Comparison of ENCODE assay signal across 8 mouse cellular contexts in the genomic region with DNA sequence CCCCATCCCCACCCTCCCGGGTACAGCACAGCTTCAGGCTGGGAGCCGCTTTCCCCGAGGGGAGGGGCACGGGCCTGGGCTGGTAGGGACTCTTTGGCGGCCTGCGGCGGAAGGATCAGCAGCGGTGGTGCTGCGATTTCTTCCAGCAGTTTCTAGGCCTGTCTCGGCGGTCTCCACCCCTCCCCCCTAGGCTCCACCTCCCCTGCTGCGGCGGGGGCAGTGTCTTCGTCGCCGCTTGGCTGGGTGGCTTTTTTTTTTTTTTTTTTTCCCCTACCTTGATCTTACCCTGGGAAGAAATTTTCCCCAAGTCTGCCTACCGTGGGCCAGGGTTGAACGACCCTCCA. TPM values are rescaled to one million over a fixed set of nuclear protein-coding genes. Genes with fewer than 3 reads are reported as not detected.
DNase-seq lines count a peak whose midpoint lies in the region; ATAC-seq and TF ChIP-seq lines count a peak whose summit lies in the region.

No protein-coding gene starts in this region.

- H3K4me2 ChIP-seq in forebrain, embryonic 12.5 days: peak overlapping the region; percentile 81
- peak overlapping the region; percentile 77 for H3K4me2 ChIP-seq in heart, postnatal 0 days (ENCODE audit: low read depth, low read length)
- peak overlapping the region; percentile 97 for H3K4me2 ChIP-seq in liver, embryonic 16.5 days (ENCODE audit: low read depth, low read length)
- H3K4me2 ChIP-seq in neural tube, embryonic 13.5 days: peak overlapping the region; percentile 81

- no peaks in the 10 kb centered on the region for H3K9me3 ChIP-seq in ES-Bruce4 (replicated peaks; ENCODE audit: control insufficient read depth, insufficient read depth, low read length, poor library complexity, severe bottlenecking)
- H3K9me3 ChIP-seq in forebrain, embryonic 12.5 days: no peaks in the 10 kb centered on the region
- no peaks in the 10 kb centered on the region for H3K9me3 ChIP-seq in heart, postnatal 0 days (replicated peaks; ENCODE audit: control insufficient read depth, low read length)
- H3K9me3 ChIP-seq in liver, embryonic 16.5 days (replicated peaks; ENCODE audit: control insufficient read depth, low read length): no peaks in the 10 kb centered on the region
- H3K9me3 ChIP-seq in neural tube, embryonic 13.5 days: no peaks in the 10 kb centered on the region

- peak overlapping the region; percentile 99 for H3K9ac ChIP-seq in ES-Bruce4 (ENCODE audit: low read depth, poor library complexity, severe bottlenecking)
- peak overlapping the region; percentile 95 for H3K9ac ChIP-seq in forebrain, embryonic 12.5 days
- H3K9ac ChIP-seq in heart, postnatal 0 days (replicated peaks; ENCODE audit: low read depth, low read length): peak overlapping the region; percentile 80
- peak overlapping the region; percentile 96 for H3K9ac ChIP-seq in liver, embryonic 16.5 days (ENCODE audit: low read depth, low read length)
- H3K9ac ChIP-seq in neural tube, embryonic 13.5 days: peak overlapping the region; percentile 100

- no peaks in the 10 kb centered on the region for H3K27me3 ChIP-seq in ES-Bruce4 (ENCODE audit: control insufficient read depth, insufficient read depth, low read length, poor library complexity, severe bottlenecking)
- H3K27me3 ChIP-seq in forebrain, embryonic 12.5 days: no peaks in the 10 kb centered on the region
- no peaks in the 10 kb centered on the region for H3K27me3 ChIP-seq in heart, postnatal 0 days (ENCODE audit: control insufficient read depth, insufficient read depth, low read length)
- no peaks in the 10 kb centered on the region for H3K27me3 ChIP-seq in liver, embryonic 16.5 days (ENCODE audit: control insufficient read depth, insufficient read depth, low read depth, low read length)
- no peaks in the 10 kb centered on the region for H3K27me3 ChIP-seq in neural tube, embryonic 13.5 days

- peak; percentile 93 for TF ChIP-seq EP300 in ES-Bruce4 (IDR thresholded peaks at IDR 0.05; ENCODE audit: insufficient read depth, low read depth, low read length)
- peak; percentile 78; the same call in 1 of the 2 replicates for TF ChIP-seq EP300 in heart, postnatal 0 days (IDR thresholded peaks at IDR 0.05; ENCODE audit: low read depth)

- peak overlapping the region; percentile 71 for H3K27ac ChIP-seq in ES-Bruce4 (ENCODE audit: insufficient read depth, low read length)
- H3K27ac ChIP-seq in forebrain, embryonic 12.5 days: peak overlapping the region; percentile 98
- peak overlapping the region; percentile 97 for H3K27ac ChIP-seq in heart, postnatal 0 days (ENCODE audit: low read depth)
- peak overlapping the region; percentile 94 for H3K27ac ChIP-seq in liver, embryonic 16.5 days (ENCODE audit: low read length)
- peak overlapping the region; percentile 99 for H3K27ac ChIP-seq in neural tube, embryonic 13.5 days (replicated peaks)

- peaks cover 35% of the 10 kb centered on the region for H3K36me3 ChIP-seq in ES-Bruce4 (ENCODE audit: control insufficient read depth, insufficient read depth, low read length, poor library complexity, severe bottlenecking)
- H3K36me3 ChIP-seq in forebrain, embryonic 12.5 days (replicated peaks): peaks cover 30% of the 10 kb centered on the region
- peaks cover 31% of the 10 kb centered on the region for H3K36me3 ChIP-seq in heart, postnatal 0 days (replicated peaks; ENCODE audit: control insufficient read depth, insufficient read depth, low read length)
- peaks cover 30% of the 10 kb centered on the region for H3K36me3 ChIP-seq in liver, embryonic 16.5 days (ENCODE audit: control insufficient read depth, insufficient read depth)
- H3K36me3 ChIP-seq in neural tube, embryonic 13.5 days: peaks cover 30% of the 10 kb centered on the region

- peak; percentile 88 for DNase-seq in c-Kit-positive CD71-positive TER-119-positive erythroid progenitor cells, embryonic 14.5 days (ENCODE audit: low spot score)
- peak; percentile 92 for DNase-seq in heart, postnatal 0 days (ENCODE audit: low spot score)
- peak; percentile 98 to 99 for DNase-seq in kidney, postnatal 4 days
- peak; percentile 93 for DNase-seq in telencephalon, adult 2 months (ENCODE audit: low read depth, low spot score)

- peak overlapping the region; percentile 84 for H3K4me3 ChIP-seq in ES-Bruce4 (ENCODE audit: low read depth, low read length)
- H3K4me3 ChIP-seq in forebrain, embryonic 12.5 days (replicated peaks): peak overlapping the region; percentile 97
- H3K4me3 ChIP-seq in heart, postnatal 0 days (ENCODE audit: low read depth, low read length): peak overlapping the region; percentile 94
- peak overlapping the region; percentile 93 for H3K4me3 ChIP-seq in liver, embryonic 16.5 days (ENCODE audit: low read depth, low read length)
- peak overlapping the region; percentile 100 for H3K4me3 ChIP-seq in neural tube, embryonic 13.5 days

- no peak for TF ChIP-seq CTCF in ES-Bruce4 (IDR thresholded peaks at IDR 0.05; ENCODE audit: low read depth, low read length)
- TF ChIP-seq CTCF in heart, postnatal 0 days (IDR thresholded peaks at IDR 0.05; ENCODE audit: low read depth): no peak

- 0% methylated on average over 18 of the region's 18 CpGs for WGBS in forebrain, embryonic 12.5 days
- WGBS in heart, postnatal 0 days: 0% methylated on average over 17 of the region's 18 CpGs
- WGBS in liver, embryonic 16.5 days (ENCODE audit: insufficient replicate concordance): 1% methylated on average over 18 of the region's 18 CpGs
- WGBS in neural tube, embryonic 13.5 days: 1% methylated on average over 16 of the region's 18 CpGs

- peak; percentile 52 for TF ChIP-seq POLR2A in ES-Bruce4 (IDR thresholded peaks at IDR 0.05; ENCODE audit: insufficient read depth, low read length)

- peak; percentile 75 for ATAC-seq in forebrain, embryonic 12.5 days (ENCODE audit: low FRiP score)
- peak; percentile 68 for ATAC-seq in heart, postnatal 0 days (ENCODE audit: insufficient read depth, low read depth)
- ATAC-seq in liver, embryonic 16.5 days (ENCODE audit: low read depth): peak; percentile 69
- ATAC-seq in neural tube, embryonic 13.5 days (ENCODE audit: low read depth): peak; percentile 72

- no peaks in the 10 kb centered on the region for H3K4me1 ChIP-seq in ES-Bruce4 (ENCODE audit: control insufficient read depth, insufficient read depth, low read length)
- peaks cover 36% of the 10 kb centered on the region for H3K4me1 ChIP-seq in forebrain, embryonic 12.5 days
- H3K4me1 ChIP-seq in heart, postnatal 0 days (ENCODE audit: control insufficient read depth, insufficient read depth): peaks cover 21% of the 10 kb centered on the region; the same call in 1 of the 2 replicates
- H3K4me1 ChIP-seq in liver, embryonic 16.5 days (ENCODE audit: control insufficient read depth, low read depth, low read length): peaks cover 26% of the 10 kb centered on the region
- H3K4me1 ChIP-seq in neural tube, embryonic 13.5 days (replicated peaks): peaks cover 47% of the 10 kb centered on the region

RNA-seq across cellular contexts. Expression of a gene that starts 0.7 kb away (rescaled TPM):
- polyA plus RNA-seq in ES-Bruce4 (2011; ENCODE audit: insufficient read depth, insufficient read length, low read depth, missing spikeins): 3,626 and 3,708 TPM in 2 replicates
- polyA plus RNA-seq in forebrain, embryonic 12.5 days (2016; fragmentation: Nextera tagmentation; extraction: Ambion mirVana): 1,580 and 1,603 TPM in 2 replicates
- 716 and 846 TPM in 2 replicates for total RNA-seq in heart, postnatal 0 days (2014; rRNA removed; ENCODE audit: low replicate concordance)
- polyA plus RNA-seq in heart, postnatal 0 days (2015; fragmentation: Nextera tagmentation; extraction: Ambion mirVana): 756 and 767 TPM in 2 replicates
- 564 and 565 TPM in 2 replicates for polyA plus RNA-seq in liver, embryonic 16.5 days (2015; fragmentation: Nextera tagmentation; extraction: Ambion mirVana)
- polyA plus RNA-seq in neural tube, embryonic 13.5 days (2015; fragmentation: Nextera tagmentation; extraction: Ambion mirVana): 1,589 and 1,622 TPM in 2 replicates

RNA-seq across cellular contexts. Expression of a gene that starts 10.1 kb away (rescaled TPM):
- polyA plus RNA-seq in ES-Bruce4 (2011; ENCODE audit: insufficient read depth, insufficient read length, low read depth, missing spikeins): 28.2 and 31.7 TPM in 2 replicates
- 91.0 and 91.7 TPM in 2 replicates for polyA plus RNA-seq in forebrain, embryonic 12.5 days (2016; fragmentation: Nextera tagmentation; extraction: Ambion mirVana)
- 87.8 and 137 TPM in 2 replicates for total RNA-seq in heart, postnatal 0 days (2014; rRNA removed; ENCODE audit: low replicate concordance)
- polyA plus RNA-seq in heart, postnatal 0 days (2015; fragmentation: Nextera tagmentation; extraction: Ambion mirVana): 64.8 and 68.3 TPM in 2 replicates
- 45.3 and 46.5 TPM in 2 replicates for polyA plus RNA-seq in liver, embryonic 16.5 days (2015; fragmentation: Nextera tagmentation; extraction: Ambion mirVana)
- polyA plus RNA-seq in neural tube, embryonic 13.5 days (2015; fragmentation: Nextera tagmentation; extraction: Ambion mirVana): 75.0 and 84.2 TPM in 2 replicates

RNA-seq across cellular contexts. Expression of a gene that starts 18.2 kb away (rescaled TPM):
- 2.7 and 3.0 TPM in 2 replicates for polyA plus RNA-seq in ES-Bruce4 (2011; ENCODE audit: insufficient read depth, insufficient read length, low read depth, missing spikeins)
- 5.5 and 5.7 TPM in 2 replicates for polyA plus RNA-seq in forebrain, embryonic 12.5 days (2016; fragmentation: Nextera tagmentation; extraction: Ambion mirVana)
- total RNA-seq in heart, postnatal 0 days (2014; rRNA removed; ENCODE audit: low replicate concordance): 1.2 and 3.0 TPM in 2 replicates
- 1.7 and 1.9 TPM in 2 replicates for polyA plus RNA-seq in heart, postnatal 0 days (2015; fragmentation: Nextera tagmentation; extraction: Ambion mirVana)
- polyA plus RNA-seq in liver, embryonic 16.5 days (2015; fragmentation: Nextera tagmentation; extraction: Ambion mirVana): 1.8 TPM in 2 replicates
- polyA plus RNA-seq in neural tube, embryonic 13.5 days (2015; fragmentation: Nextera tagmentation; extraction: Ambion mirVana): 5.3 and 5.6 TPM in 2 replicates

RNA-seq across cellular contexts. Expression of a gene that starts 24.3 kb away (rescaled TPM):
- polyA plus RNA-seq in ES-Bruce4 (2011; ENCODE audit: insufficient read depth, insufficient read length, low read depth, missing spikeins): 1.5 and 1.8 TPM in 2 replicates
- 8.5 and 13.4 TPM in 2 replicates for polyA plus RNA-seq in forebrain, embryonic 12.5 days (2016; fragmentation: Nextera tagmentation; extraction: Ambion mirVana)
- total RNA-seq in heart, postnatal 0 days (2014; rRNA removed; ENCODE audit: low replicate concordance): 0.73 and 0.95 TPM in 2 replicates
- 0.04 and 0.16 TPM in 2 replicates for polyA plus RNA-seq in heart, postnatal 0 days (2015; fragmentation: Nextera tagmentation; extraction: Ambion mirVana)
- polyA plus RNA-seq in liver, embryonic 16.5 days (2015; fragmentation: Nextera tagmentation; extraction: Ambion mirVana): 0.12 TPM in 2 replicates
- polyA plus RNA-seq in neural tube, embryonic 13.5 days (2015; fragmentation: Nextera tagmentation; extraction: Ambion mirVana): 19.4 and 22.6 TPM in 2 replicates

RNA-seq across cellular contexts. Expression of a gene that starts 25.7 kb away (rescaled TPM):
- polyA plus RNA-seq in ES-Bruce4 (2011; ENCODE audit: insufficient read depth, insufficient read length, low read depth, missing spikeins): 132 and 134 TPM in 2 replicates
- polyA plus RNA-seq in forebrain, embryonic 12.5 days (2016; fragmentation: Nextera tagmentation; extraction: Ambion mirVana): 50.2 and 52.0 TPM in 2 replicates
- 236 and 368 TPM in 2 replicates for total RNA-seq in heart, postnatal 0 days (2014; rRNA removed; ENCODE audit: low replicate concordance)
- polyA plus RNA-seq in heart, postnatal 0 days (2015; fragmentation: Nextera tagmentation; extraction: Ambion mirVana): 105 and 107 TPM in 2 replicates
- 154 and 162 TPM in 2 replicates for polyA plus RNA-seq in liver, embryonic 16.5 days (2015; fragmentation: Nextera tagmentation; extraction: Ambion mirVana)
- polyA plus RNA-seq in neural tube, embryonic 13.5 days (2015; fragmentation: Nextera tagmentation; extraction: Ambion mirVana): 40.1 and 41.6 TPM in 2 replicates

Comparison
In these comparisons a context has a peak if more than half of its experiments do, and no peak if none do; other contexts are left out.
1. Peak in every context shown above with its lines: DNase-seq, ATAC-seq, H3K4me3 ChIP-seq and H3K27ac ChIP-seq.